Mouse (Mus musculus) central nervous system, embryonic 18 days (tissue): Measurements from ENCODE around the gene Dgkb. TPM values are rescaled to one million over a fixed set of nuclear protein-coding genes. Genes with fewer than 3 reads are reported as not detected.

Source experiments
- polyA plus RNA-seq: library from polyadenylated mRNA; depleted of rRNA; stranded (reverse); fragments of >200 nt; gene quantifications from 2 replicates; pipeline ENCODE4 v1.2.3, GENCODE M21; 2012; rRNA removed

The Dgkb gene
- polyA plus RNA-seq = 4.7 and 5.2 TPM in 2 replicates

GRCm38 (mm10) chr12:37817426-37817825 lies at the start of gene Dgkb:
Dgkb (plus strand) TSS chr12:37817726.

